Mouse (Mus musculus) gastrocnemius, postnatal 36 days (tissue): ENCODE measurements around the gene Zic4. TPM values are rescaled to one million over a fixed set of nuclear protein-coding genes. Genes with fewer than 3 reads are reported as not detected.

Source experiments
- DNase-seq, 2 experiments: peaks; one replicate each; pipeline ENCODE4 v3.0.0; 2022
- intact Hi-C: fragments of 180-260 bp; cut with DNase I; formaldehyde crosslinking; loops from one replicate; pipeline ENCODE4 v1.15.1; 2025
- total RNA-seq, 2 experiments: library from RNA; stranded (reverse); gene quantifications; 2 replicates each; pipeline ENCODE4 v1.2.3; 2021

The Zic4 gene
- total RNA-seq, 2 experiments from 2014 or later = 0.43 TPM; not detected in 1

- DNase-seq = no peak
- intact Hi-C loops = no loop called here
These were observed 16.4 kb downstream of the Zic4 start for GRCm38 (mm10) chr9:91378411-91379299.

GRCm38 (mm10) chr9:91379300-91379635, 17.1 kb downstream of the Zic4 start:
- intact Hi-C loops = no loop called here
- no peak for DNase-seq

GRCm38 (mm10) chr9:91379781-91380457, 17.7 kb downstream of the Zic4 start:
- intact Hi-C loops = no loop called here
- DNase-seq = no peak

- DNase-seq = no peak
- intact Hi-C loops = no loop called here
These were observed 18.3 kb downstream of the Zic4 start for GRCm38 (mm10) chr9:91380458-91380914.

GRCm38 (mm10) chr9:91381284-91382110, 19.3 kb downstream of the Zic4 start:
- no peak for DNase-seq
- intact Hi-C loops = no loop called here

- intact Hi-C loops = no loop called here
- no peak for DNase-seq
These were observed 19.8 kb downstream of the Zic4 start for GRCm38 (mm10) chr9:91382111-91382379.

GRCm38 (mm10) chr9:91382471-91383255, 20.4 kb downstream of the Zic4 start:
- intact Hi-C loops = no loop called here
- no peak for DNase-seq

GRCm38 (mm10) chr9:91383441-91384135, 21.4 kb downstream of the Zic4 start:
- intact Hi-C loops = no loop called here
- DNase-seq = no peak

- DNase-seq = no peak
- intact Hi-C loops = no loop called here
These were observed 21.9 kb downstream of the Zic4 start for GRCm38 (mm10) chr9:91384136-91384500.

GRCm38 (mm10) chr9:91384693-91385560, 22.7 kb downstream of the Zic4 start:
- no peak for DNase-seq
- intact Hi-C loops = no loop called here

- no peak for DNase-seq
- intact Hi-C loops = no loop called here
These were observed 23.6 kb downstream of the Zic4 start for GRCm38 (mm10) chr9:91385561-91386430.

GRCm38 (mm10) chr9:91386502-91386890, 24.3 kb downstream of the Zic4 start:
- no peak for DNase-seq
- intact Hi-C loops = no loop called here

- intact Hi-C loops = no loop called here
- no peak for DNase-seq
These were observed 24.9 kb downstream of the Zic4 start for GRCm38 (mm10) chr9:91386891-91387739.

GRCm38 (mm10) chr9:91387740-91388080, 25.5 kb downstream of the Zic4 start:
- DNase-seq = no peak
- intact Hi-C loops = no loop called here

GRCm38 (mm10) chr9:91388173-91388572, 26.0 kb downstream of the Zic4 start:
- no peak for DNase-seq
- intact Hi-C loops = no loop called here

- DNase-seq = no peak
- intact Hi-C loops = no loop called here
These were observed 31.3 kb downstream of the Zic4 start for GRCm38 (mm10) chr9:91393376-91394068.

GRCm38 (mm10) chr9:91394211-91394646, 32.0 kb downstream of the Zic4 start:
- no peak for DNase-seq
- intact Hi-C loops = no loop called here
